Mouse (Mus musculus): ENCODE data around the gene Tomm20l. TPM values are rescaled to one million over a fixed set of nuclear protein-coding genes. Genes with fewer than 3 reads are reported as not detected.

The Tomm20l gene
- total RNA-seq (2023; ENCODE audit: inconsistent age): not detected in 4 replicates

GRCm38 (mm10) chr12:71111331-71111730, at the start of gene Tomm20l:
Gene Tomm20l, plus strand, starts transcription at chr12:71111428.

DNA sequence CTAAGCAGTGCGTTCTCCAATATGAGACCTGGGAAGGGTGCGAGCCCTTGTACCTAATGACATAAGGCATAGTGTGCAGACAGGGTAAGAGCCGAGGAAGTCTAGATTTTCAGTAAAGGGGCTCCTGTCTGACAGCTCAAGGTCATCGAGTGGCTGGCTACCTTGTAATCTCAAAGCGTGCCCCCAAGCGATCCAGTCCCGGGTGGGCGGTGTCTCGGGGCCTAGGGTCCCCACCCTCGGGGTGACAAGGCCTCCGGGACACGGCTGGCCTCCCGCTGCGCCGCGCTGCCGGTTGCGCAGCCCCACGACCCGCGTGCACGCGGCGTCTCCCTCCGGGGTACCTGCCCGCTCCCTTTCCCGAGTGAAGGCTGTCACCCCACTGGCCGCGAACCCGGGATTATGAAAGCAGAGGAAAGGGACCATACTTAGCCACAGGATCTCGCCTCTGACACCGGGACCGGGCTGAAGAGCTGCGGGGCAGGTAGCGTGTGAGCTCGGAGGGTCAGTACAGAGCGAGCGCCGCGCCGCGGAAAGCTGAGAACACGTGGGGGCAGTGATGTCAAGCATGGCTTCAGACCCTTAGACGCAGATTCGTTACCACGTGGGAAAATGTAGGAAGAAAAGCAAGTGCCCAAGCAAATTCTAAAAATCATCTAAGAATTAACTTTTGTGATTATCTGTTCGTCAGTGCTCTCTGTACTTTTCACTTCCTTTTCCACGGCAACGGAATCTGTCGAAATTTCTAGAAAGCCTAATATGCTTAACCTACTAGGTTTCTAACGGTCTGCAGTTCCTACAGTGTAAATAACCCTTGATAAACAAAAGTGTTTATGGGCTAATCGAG, 25.1 kb downstream of the Tomm20l start, which contains the start of the genes Timm9 and 2700049A03Rik:
TSS of gene Timm9 (minus strand) at position 555 of the 844 bp plus-strand sequence.
TSS of gene 2700049A03Rik (plus strand) at position 719 of the 844 bp plus-strand sequence.

Other genes with a start within 250 kb of the Tomm20l start
- gene Actr10, start 173.6 kb upstream of the Tomm20l start, total RNA-seq (2023; ENCODE audit: inconsistent age): 99.9 to 123 TPM (median 102 TPM) in 4 replicates
- gene Psma3, start 136.8 kb upstream of the Tomm20l start, total RNA-seq (2023; ENCODE audit: inconsistent age): 190 to 214 TPM (median 207 TPM) in 4 replicates
- 66.1 to 72.8 TPM (median 68.9 TPM) in 4 replicates for gene Arid4a, start 95.4 kb upstream of the Tomm20l start, total RNA-seq (2023; ENCODE audit: inconsistent age)
- 24.8 to 30.5 TPM (median 27.7 TPM) in 4 replicates for gene Timm9, start 25.3 kb downstream of the Tomm20l start, total RNA-seq (2023; ENCODE audit: inconsistent age)
- 11.2 to 13.0 TPM (median 11.9 TPM) in 4 replicates for gene 2700049A03Rik, start 25.4 kb downstream of the Tomm20l start, total RNA-seq (2023; ENCODE audit: inconsistent age)
- gene Dact1, start 198.5 kb downstream of the Tomm20l start, total RNA-seq (2023; ENCODE audit: inconsistent age): 0.18 TPM in 2 of 4 replicates, not detected in the others

Measured in B cell, adult (primary cell).